Mouse (Mus musculus) kidney, adult 2 months (tissue): ENCODE data around the gene Gm37240.
"Not testable (repeated sequence)": the region's sequence is repeated elsewhere in the genome, so short reads cannot be mapped to it uniquely, and the experiment has no call there.

ENCODE experiments used
- CTCF ChIP-seq: fragments of 200-500 bp; conservative IDR thresholded peaks from 2 replicates; pipeline ENCODE4 v1.5.1; 2011; ENCODE audit warnings: low read depth, mild to moderate bottlenecking, control low read depth, low read length, moderate library complexity, mixed read lengths; ENCODE audit not compliant: insufficient read depth, insufficient read length
- POLR2A ChIP-seq: fragments of 200-500 bp; IDR thresholded peaks from one replicate; pipeline ENCODE4 v1.6.1; 2011; ENCODE audit warnings: low read depth, low read length, control low read depth

- not testable (repeated sequence) for TF ChIP-seq CTCF, POLR2A
Measured at GRCm38 (mm10) chr3:84655785-84656150, 1231.5 kb downstream of the Gm37240 start.
